Mouse (Mus musculus) olfactory bulb, adult 2 months (tissue): Measurements from ENCODE around the gene Stat1. TPM values are rescaled to one million over a fixed set of nuclear protein-coding genes. Genes with fewer than 3 reads are reported as not detected.

Experiments used
- H3K27ac ChIP-seq: fragments of 200-500 bp; 2 replicates; pipeline ENCODE4 v1.5.1; 2012; ENCODE audit warnings: low read depth, low read length; ENCODE audit not compliant: insufficient read depth
- H3K4me1 ChIP-seq: fragments of 200-500 bp; 2 replicates; pipeline ENCODE4 v1.6.1; 2012; ENCODE audit warnings: low read length; ENCODE audit not compliant: control insufficient read depth, insufficient read depth
- H3K4me3 ChIP-seq: fragments of 200-500 bp; 2 replicates; pipeline ENCODE4 v1.5.1; 2012; ENCODE audit warnings: mild to moderate bottlenecking, low read depth, low read length, moderate library complexity; ENCODE audit not compliant: insufficient read depth
- CTCF ChIP-seq: fragments of 200-500 bp; IDR thresholded peaks from 2 replicates; pipeline ENCODE4 v1.5.1; 2012; ENCODE audit warnings: low read depth, mild to moderate bottlenecking, low read length, moderate library complexity; ENCODE audit not compliant: insufficient read depth
- POLR2A ChIP-seq: fragments of 200-500 bp; IDR thresholded peaks from 2 replicates; pipeline ENCODE4 v1.6.1; 2012; ENCODE audit warnings: mild to moderate bottlenecking, low read depth, low read length, moderate library complexity; ENCODE audit not compliant: insufficient read depth
- WGBS: fragments of 180-500 bp; shearing (Covaris S2); methylation state at CpG from one replicate; pipeline ENCODE4 v1.1.7; 2018; 5-methylcytosine and 5-hydroxymethylcytosine counted together
- polyA plus RNA-seq: library from polyadenylated mRNA; stranded (reverse); fragments of >200 nt; gene quantifications from 2 replicates; pipeline ENCODE4 v1.2.4, GENCODE M21; 2012; ENCODE audit warnings: low replicate concordance; ENCODE audit not compliant: missing spikeins, insufficient read depth, insufficient read length

The Stat1 gene
- polyA plus RNA-seq, 1 experiment: not detected

GRCm38 (mm10) chr1:52170057-52170456 lies 50.8 kb downstream of the Stat1 start:
- Histone ChIP-seq H3K4me3 (no peak overlapping the region), H3K27ac (no peak overlapping the region), H3K4me1 (no peaks in the 10 kb centered on the region; the same call in 1 of the 2 replicates)
- WGBS: 39% methylated on average over 3 of the region's 3 CpGs
- TF ChIP-seq POLR2A (no peak), CTCF (no peak)

- TF ChIP-seq POLR2A (no peak), CTCF (no peak)
- H3K27ac ChIP-seq: no peak overlapping the region
- H3K4me3 ChIP-seq: no peak overlapping the region
- 74% methylated on average over 7 of the region's 7 CpGs for WGBS
- H3K4me1 ChIP-seq: no peaks in the 10 kb centered on the region; the same call in 1 of the 2 replicates
These were observed 51.5 kb downstream of the Stat1 start for GRCm38 (mm10) chr1:52170747-52171146.

- TF ChIP-seq CTCF (no peak), POLR2A (no peak)
- 72% methylated on average over 8 of the region's 8 CpGs for WGBS
- Histone ChIP-seq H3K27ac (no peak overlapping the region), H3K4me1 (no peaks in the 10 kb centered on the region; the same call in 1 of the 2 replicates), H3K4me3 (no peak overlapping the region)
These were observed 52.0 kb downstream of the Stat1 start for GRCm38 (mm10) chr1:52171271-52171670.

GRCm38 (mm10) chr1:52175321-52175720 lies 56.1 kb downstream of the Stat1 start:
- Histone ChIP-seq H3K4me3 (no peak overlapping the region), H3K4me1 (no peaks in the 10 kb centered on the region), H3K27ac (no peak overlapping the region)
- TF ChIP-seq CTCF: no peak
- TF ChIP-seq POLR2A: no peak
- 57% methylated on average over 5 of the region's 5 CpGs for WGBS

GRCm38 (mm10) chr1:52175983-52176382 lies 56.7 kb downstream of the Stat1 start:
- no peak overlapping the region for H3K27ac ChIP-seq
- TF ChIP-seq POLR2A (no peak), CTCF (no peak)
- no peak overlapping the region for H3K4me3 ChIP-seq
- WGBS: 77% methylated on average over 3 of the region's 3 CpGs
- no peaks in the 10 kb centered on the region for H3K4me1 ChIP-seq

GRCm38 (mm10) chr1:52176999-52177398 lies 57.8 kb downstream of the Stat1 start:
- Histone ChIP-seq H3K4me3 (no peak overlapping the region), H3K27ac (no peak overlapping the region), H3K4me1 (no peaks in the 10 kb centered on the region)
- TF ChIP-seq POLR2A (no peak), CTCF (no peak)
- 75% methylated on average over 2 of the region's 2 CpGs for WGBS

- TF ChIP-seq POLR2A (no peak), CTCF (no peak)
- H3K4me1 ChIP-seq: no peaks in the 10 kb centered on the region
- no peak overlapping the region for H3K4me3 ChIP-seq
- 86% methylated on average over 9 of the region's 9 CpGs for WGBS
- H3K27ac ChIP-seq: no peak overlapping the region
These were observed 60.8 kb downstream of the Stat1 start for GRCm38 (mm10) chr1:52179939-52180568.

- no peak for TF ChIP-seq CTCF
- TF ChIP-seq POLR2A: no peak
- Histone ChIP-seq H3K27ac (no peak overlapping the region), H3K4me1 (no peaks in the 10 kb centered on the region), H3K4me3 (no peak overlapping the region)
These were observed 62.8 kb downstream of the Stat1 start for GRCm38 (mm10) chr1:52181994-52182393.

- H3K27ac ChIP-seq: no peak overlapping the region
- no peak overlapping the region for H3K4me3 ChIP-seq
- 95% methylated on average over 2 of the region's 2 CpGs for WGBS
- H3K4me1 ChIP-seq: no peaks in the 10 kb centered on the region
- TF ChIP-seq CTCF: no peak
- no peak for TF ChIP-seq POLR2A
These were observed 63.8 kb downstream of the Stat1 start for GRCm38 (mm10) chr1:52182992-52183391.

Other genes starting within 250 kb of the Stat1 start
- not detected in 2 replicates for gene Myo1b, start 203.4 kb upstream of the Stat1 start, polyA plus RNA-seq
- gene Stat4, start 132.3 kb upstream of the Stat1 start, polyA plus RNA-seq: not detected in 2 replicates
- 243 and 842 TPM in 2 replicates for gene Gls, start 113.8 kb downstream of the Stat1 start, polyA plus RNA-seq